Mouse (Mus musculus) monocyte, adult 5-6 weeks (primary cell): ENCODE measurements around the gene Ccrl2. TPM values are rescaled to one million over a fixed set of nuclear protein-coding genes. Genes with fewer than 3 reads are reported as not detected.

Source experiments
- ATAC-seq: fragments of 153-309, 156-312 bp; replicated peaks from 2 replicates; pipeline ENCODE4 v1.8.0; 2017; ENCODE audit warnings: mild to moderate bottlenecking; ENCODE audit not compliant: low TSS enrichment, insufficient number of reproducible peaks, severe bottlenecking, poor library complexity, low FRiP score
- total RNA-seq: library from RNA; stranded (forward); fragments of 200-1000, 200-491, 200-594 nt; gene quantifications from 3 replicates; pipeline ENCODE4 v1.2.3, GENCODE M21; 2017

Ccrl2 gene
- 45.5 to 87.2 TPM (median 46.4 TPM) in 3 replicates for total RNA-seq

DNA sequence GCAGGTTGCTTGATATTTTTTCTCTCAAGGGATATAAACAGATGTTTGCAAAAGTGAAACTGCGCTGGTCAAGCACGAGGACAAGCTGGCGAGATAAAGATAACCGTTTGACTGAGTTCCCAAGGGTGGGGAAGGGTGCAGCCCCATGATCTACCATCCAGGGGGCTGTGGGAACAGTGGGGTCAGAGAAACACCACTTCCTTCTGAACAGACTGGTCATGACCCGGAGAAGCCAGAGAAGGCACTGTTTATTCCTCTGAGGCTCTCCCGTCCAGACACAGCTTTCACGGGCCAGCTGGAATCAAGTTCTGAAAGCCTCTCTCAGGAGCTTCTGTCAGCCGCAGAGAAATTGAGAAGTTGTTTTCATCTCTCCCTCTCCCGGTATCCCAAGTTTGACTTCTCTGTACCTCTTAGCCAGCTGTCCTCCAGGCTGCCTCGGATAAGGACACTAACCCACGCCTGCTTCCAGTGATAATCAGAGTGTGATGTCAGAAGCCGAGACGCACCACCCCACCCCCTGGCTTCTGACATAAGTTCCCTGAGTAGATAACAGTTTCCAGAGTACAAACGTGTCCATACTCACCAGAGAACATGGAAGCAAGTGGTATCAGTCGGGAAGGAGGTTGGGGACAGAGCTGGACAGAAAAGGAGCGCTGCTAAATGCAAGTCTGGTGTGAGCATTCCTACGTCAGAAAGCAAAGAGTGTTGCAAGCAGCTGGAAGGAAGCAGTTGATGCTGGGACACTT is at the start of gene Ccrl2:
TSS of gene Ccrl2 (minus strand) at position 722 of the 746 bp plus-strand sequence.
- peak; percentile 46; the same call in 1 of the 2 replicates for ATAC-seq

GRCm38 (mm10) chr9:111103893-111104292 is 46.6 kb upstream of the Ccrl2 start:
- no peak for ATAC-seq

GRCm38 (mm10) chr9:111103293-111103692 is 46.0 kb upstream of the Ccrl2 start:
- ATAC-seq, result no peak

GRCm38 (mm10) chr9:111100406-111100805 is 43.1 kb upstream of the Ccrl2 start:
- ATAC-seq, result no peak

DNA sequence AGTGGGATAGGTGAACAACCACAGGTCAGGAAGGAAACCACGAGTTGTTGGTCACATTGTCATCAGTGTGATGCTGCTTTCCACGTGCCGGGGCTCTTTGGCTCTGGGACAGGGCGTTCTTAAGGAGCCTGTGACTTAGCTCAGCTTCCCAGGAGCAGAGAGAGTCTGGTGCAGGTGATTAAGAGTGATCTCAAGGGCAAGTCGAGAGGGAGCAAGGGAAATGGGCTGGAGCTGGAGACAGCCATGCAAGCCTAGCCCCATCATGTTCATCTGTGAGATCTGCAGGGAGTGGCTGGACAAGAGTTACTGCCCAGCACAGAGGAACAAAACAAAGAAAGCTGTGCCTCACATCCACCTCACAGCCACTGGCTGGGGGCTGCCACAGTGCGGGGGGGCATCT is 40.2 kb upstream of the Ccrl2 start:
- ATAC-seq, result no peak

DNA sequence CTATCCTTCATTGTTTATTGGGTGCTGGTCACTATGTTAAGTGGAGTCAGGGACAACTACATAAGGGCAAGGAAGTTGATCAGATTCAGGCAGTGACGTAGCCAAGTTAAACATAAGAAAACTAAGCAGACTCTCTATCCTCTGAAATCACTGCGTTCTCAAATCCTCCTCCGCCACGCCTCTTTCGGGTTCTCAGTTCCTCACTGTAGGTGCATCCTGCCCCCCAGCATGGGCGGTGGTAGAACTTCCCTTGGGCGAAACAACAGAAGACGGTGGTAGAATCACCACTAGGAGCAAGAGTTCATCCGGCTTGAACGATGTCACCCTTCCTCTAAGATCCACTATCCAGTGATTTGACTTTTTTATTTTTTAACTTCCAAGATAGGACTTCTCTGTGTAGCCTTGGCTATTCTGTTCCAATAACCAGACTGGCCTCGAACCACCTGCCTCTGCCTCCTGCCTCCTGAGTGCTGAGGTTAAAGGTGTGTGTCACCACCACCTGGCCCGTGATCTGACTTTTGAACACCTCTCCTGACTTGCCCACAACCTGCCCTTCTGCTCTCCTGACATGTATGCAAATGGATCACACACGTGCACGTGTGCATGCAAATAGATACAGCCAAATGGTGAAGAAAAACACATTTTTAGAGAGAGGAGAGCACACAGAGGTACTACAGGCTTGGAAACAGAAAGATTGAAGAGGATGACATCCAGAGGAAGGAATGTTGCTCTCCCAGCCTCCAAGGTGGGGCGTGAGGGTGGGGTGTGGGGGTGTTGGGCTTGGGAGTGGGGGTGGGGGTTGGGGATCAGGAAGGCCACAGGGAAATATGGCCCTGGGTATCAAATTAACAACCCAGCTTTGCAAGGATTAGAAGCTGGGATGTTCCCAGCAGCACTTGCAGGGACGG is 39.4 kb upstream of the Ccrl2 start:
- peak; percentile 52; the same call in 1 of the 2 replicates for ATAC-seq

- peak; percentile 34; the same call in 1 of the 2 replicates for ATAC-seq
Observed at GRCm38 (mm10) chr9:111095710-111096109, 38.4 kb upstream of the Ccrl2 start.

DNA sequence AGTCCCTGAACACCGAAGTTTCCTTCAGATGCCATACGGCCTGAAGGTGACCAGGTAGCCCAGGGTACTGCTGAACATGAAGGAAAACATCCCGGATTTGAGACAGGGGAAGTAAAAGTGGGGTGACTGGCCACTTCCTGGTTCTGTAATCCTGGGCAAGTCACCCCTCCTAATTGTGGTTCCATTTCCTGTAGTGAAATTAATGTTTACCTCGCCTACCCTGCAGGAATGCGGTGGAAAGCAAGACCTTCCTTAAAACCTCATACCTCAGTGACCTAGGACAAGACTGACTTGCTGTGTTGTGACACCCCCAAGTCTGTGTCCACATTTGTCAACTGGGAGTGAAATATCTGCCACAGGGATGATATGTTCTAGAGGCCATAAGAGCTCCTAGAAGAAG is 37.3 kb upstream of the Ccrl2 start:
- ATAC-seq, result peak; percentile 24

DNA sequence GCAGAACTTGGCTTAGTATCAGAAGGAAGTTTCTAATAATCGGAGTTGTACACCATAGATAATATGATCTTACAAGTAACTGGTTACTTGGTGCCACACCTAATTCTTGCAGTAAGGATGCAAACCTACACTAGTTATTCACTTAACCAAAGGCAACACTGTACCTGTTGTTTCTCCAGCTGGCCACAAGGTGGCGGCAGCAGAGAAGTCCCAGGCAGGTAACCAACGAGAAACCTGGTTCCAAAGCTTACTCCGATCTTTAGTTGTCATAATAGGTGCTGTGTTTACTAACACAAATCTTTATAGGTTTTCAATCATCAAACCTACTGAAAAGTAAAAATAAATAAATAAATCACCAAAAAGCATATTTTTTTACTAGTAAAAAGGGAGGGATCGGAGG is 35.8 kb upstream of the Ccrl2 start:
- ATAC-seq, result peak; percentile 54; the same call in 1 of the 2 replicates

DNA sequence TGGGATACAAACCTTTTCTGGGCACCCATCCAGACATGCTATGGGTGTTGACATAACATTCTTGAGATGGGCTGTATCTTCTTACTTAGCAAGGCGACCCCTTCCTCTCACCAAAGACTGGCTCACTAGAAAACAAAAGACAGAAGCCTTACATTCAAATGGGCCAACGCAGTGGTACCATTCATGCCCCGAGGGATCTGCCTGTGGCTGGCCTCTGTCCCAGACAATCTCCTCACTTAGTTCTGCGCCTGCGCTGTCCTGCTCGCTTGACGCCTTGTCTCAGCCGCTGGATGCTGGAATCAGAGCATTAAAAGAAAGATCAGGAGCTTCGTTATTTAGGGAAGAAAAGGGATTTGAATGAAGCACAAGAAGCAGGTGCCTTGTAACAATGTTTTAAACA is 35.3 kb upstream of the Ccrl2 start:
- no peak for ATAC-seq

DNA sequence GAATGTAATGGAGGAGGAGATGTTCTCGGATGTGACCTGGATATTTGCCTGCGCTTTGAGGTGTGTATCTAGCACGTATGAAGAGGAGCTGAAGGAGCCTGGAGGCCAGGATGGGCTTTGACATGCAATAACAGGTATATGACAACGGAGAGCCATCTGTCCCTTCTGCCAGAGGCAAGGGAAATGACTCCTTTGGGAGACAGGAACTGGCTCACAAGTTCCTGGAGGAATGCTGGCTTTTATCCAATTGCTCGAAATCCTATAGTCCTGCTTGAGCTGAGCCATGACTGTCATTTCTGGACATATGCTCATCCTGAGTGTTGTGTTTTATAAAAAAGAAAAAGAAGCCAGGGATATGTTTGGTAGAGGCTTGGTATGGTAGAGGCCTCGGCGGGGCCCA is 31.6 kb upstream of the Ccrl2 start:
- ATAC-seq, result no peak

DNA sequence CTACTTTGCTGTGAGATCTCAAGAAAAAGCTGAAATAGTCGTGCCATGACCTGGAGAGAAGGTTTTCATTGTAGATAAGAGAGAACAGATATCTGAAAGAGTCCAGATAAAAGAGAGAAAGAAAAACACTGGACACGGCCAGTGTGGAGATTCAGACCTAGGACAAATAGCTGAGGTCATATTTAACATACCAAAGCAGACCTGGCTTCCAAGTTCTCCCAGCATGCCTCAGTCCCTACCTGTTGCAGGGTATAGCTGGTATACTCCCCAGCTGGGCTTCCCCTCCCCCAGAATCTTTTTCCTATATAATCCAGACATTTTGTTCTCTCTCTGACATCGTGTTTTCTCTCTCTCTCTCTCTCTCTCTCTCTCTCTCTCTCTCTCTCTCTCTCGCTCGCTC is 30.6 kb upstream of the Ccrl2 start:
- no peak for ATAC-seq

GRCm38 (mm10) chr9:111086995-111087606 is 29.8 kb upstream of the Ccrl2 start:
- no peak for ATAC-seq

GRCm38 (mm10) chr9:111086137-111086536 is 28.8 kb upstream of the Ccrl2 start:
- ATAC-seq, result no peak

DNA sequence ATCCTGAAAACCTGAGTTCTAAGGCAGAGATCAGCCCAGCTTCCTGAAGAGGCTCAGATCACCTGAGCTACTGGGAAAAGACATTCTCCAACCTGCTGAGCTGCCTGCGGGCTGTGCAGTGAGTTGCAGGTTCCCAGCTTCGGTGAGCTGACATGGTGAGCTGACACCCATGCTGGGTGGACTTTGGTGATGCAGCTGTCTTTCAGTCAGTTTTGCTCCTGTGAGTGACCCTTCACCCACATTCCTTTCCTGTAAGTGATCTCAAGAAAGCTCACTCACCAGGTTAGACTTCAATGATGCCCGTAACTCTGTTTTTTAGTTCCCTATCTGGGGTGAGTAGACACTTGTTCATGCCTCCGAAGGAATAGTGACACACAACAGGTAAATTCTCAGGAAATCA is 28.0 kb upstream of the Ccrl2 start:
- ATAC-seq, result no peak

DNA sequence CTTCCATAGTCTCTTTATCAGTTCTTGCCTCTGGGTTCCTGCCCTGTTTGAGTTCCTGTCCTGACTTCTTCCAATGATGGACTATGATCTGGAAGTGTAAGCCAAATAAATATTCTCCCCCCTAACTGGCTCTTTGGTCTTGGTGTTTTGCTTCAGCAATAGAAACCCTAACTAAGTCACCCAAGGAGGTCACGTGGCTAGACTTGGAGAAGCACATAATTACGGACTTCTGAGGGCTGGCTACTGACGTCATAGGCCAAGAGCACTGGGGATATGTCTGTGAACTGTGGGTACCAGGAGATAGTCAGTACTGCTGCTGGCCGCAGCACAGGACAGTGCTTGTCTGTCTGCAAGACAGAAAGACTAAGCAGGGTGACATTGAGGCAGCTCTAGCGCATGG is 24.4 kb upstream of the Ccrl2 start:
- no peak for ATAC-seq

GRCm38 (mm10) chr9:111080801-111081200 is 23.5 kb upstream of the Ccrl2 start:
- ATAC-seq, result peak; percentile 45; the same call in 1 of the 2 replicates

- ATAC-seq, result peak; percentile 47; the same call in 1 of the 2 replicates
Observed at GRCm38 (mm10) chr9:111077745-111078144, 20.4 kb upstream of the Ccrl2 start.

GRCm38 (mm10) chr9:111072971-111073370 is 15.7 kb upstream of the Ccrl2 start:
- no peak for ATAC-seq
